Mouse (Mus musculus) liver, embryonic 11.5 days (tissue): Measurements from ENCODE around the gene Shisal2a. TPM values are rescaled to one million over a fixed set of nuclear protein-coding genes. Genes with fewer than 3 reads are reported as not detected.

ENCODE experiments used
- ATAC-seq: fragments of 200-750 bp; cut with Nextera tagmentation; replicated peaks from 2 replicates; pipeline ENCODE4 v1.8.0; 2017; ENCODE audit warnings: moderate number of reproducible peaks, mild to moderate bottlenecking, moderate TSS enrichment, moderate library complexity; ENCODE audit not compliant: low FRiP score
- DNase-seq: peaks from one replicate; pipeline ENCODE4 v3.0.0-alpha.2; 2017; ENCODE audit warnings: low spot score
- H3K27ac ChIP-seq: fragments of 300-500 bp; sonication (generic); 2 replicates; pipeline ENCODE4 v1.5.1; 2014; ENCODE audit warnings: mild to moderate bottlenecking, low read depth, low read length, control low read depth
- H3K27me3 ChIP-seq: fragments of 300-500 bp; sonication (generic); replicated peaks from 2 replicates; pipeline ENCODE4 v1.6.1; 2014; ENCODE audit warnings: low read length, mixed read lengths; ENCODE audit not compliant: control insufficient read depth, insufficient read depth
- H3K36me3 ChIP-seq: fragments of 300-500 bp; sonication (generic); 2 replicates; pipeline ENCODE4 v1.6.1; 2014; ENCODE audit warnings: mild to moderate bottlenecking, low read length, moderate library complexity, mixed read lengths; ENCODE audit not compliant: control insufficient read depth, insufficient read depth
- H3K4me1 ChIP-seq: fragments of 300-500 bp; sonication (generic); replicated peaks from 2 replicates; pipeline ENCODE4 v1.6.1; 2014; ENCODE audit warnings: low read length, mixed read lengths; ENCODE audit not compliant: control insufficient read depth, insufficient read depth
- H3K4me2 ChIP-seq: fragments of 300-500 bp; sonication (generic); 2 replicates; pipeline ENCODE4 v1.6.1; 2014; ENCODE audit warnings: mild to moderate bottlenecking, control low read depth, moderate library complexity
- H3K4me3 ChIP-seq: fragments of 300-500 bp; sonication (generic); 2 replicates; pipeline ENCODE4 v1.5.1; 2014; ENCODE audit warnings: low read depth, low read length, control low read depth
- H3K9ac ChIP-seq: fragments of 300-500 bp; sonication (generic); 2 replicates; pipeline ENCODE4 v1.6.1; 2014; ENCODE audit warnings: low read depth, low read length, control low read depth
- H3K9me3 ChIP-seq: fragments of 300-500 bp; sonication (generic); 2 replicates; pipeline ENCODE4 v1.6.1; 2016; ENCODE audit warnings: low read length, inconsistent platforms, mixed read lengths; ENCODE audit not compliant: control insufficient read depth
- WGBS: fragments of 180-500 bp; shearing (Covaris S2); extraction: QIAGEN DNeasy Blood & Tissue Kit; methylation state at CpG from one replicate; pipeline ENCODE4 v1.1.7; 2014; 5-methylcytosine and 5-hydroxymethylcytosine counted together
- polyA plus RNA-seq: library from polyadenylated mRNA; unstranded; fragments of >200 nt; fragmentation: Nextera tagmentation; extraction: Ambion mirVana; gene quantifications from 2 replicates; pipeline ENCODE4 v1.2.1, GENCODE M21; 2014

Gene Shisal2a
- polyA plus RNA-seq, 1 experiment from 2014 or later, result 1.9 TPM

DNA sequence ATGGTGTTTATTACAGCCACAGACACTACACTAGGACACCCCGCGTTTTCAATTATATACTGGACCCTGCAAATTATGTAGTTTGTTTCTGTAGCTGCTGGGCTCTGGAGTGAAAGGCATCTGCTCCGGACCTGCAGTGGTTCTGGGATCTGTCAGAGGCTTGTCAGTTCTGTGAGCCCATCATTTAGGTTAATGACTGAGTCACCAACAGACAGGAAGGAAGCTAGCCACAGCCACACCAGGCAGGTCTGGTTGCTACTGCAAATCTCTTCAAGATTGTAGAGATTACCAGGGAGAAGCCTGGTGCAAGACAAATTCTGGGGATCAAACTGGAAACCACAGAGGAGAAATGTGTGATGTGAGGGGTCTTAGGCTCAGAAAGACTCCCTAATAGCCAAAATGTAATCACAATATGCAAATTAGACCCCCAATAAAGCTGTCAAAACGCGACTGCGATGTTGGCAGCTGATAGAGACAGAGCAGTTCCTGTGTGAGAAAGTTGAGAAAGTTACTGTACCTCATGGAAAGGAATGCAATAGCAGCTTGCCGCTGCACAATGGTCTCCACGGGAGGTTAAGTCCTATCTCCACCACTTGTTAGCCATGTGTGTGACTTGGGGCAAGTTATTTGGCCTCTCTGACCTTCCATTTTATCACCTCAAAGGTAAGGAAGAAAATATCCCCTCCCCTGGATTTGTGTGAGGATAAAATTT, 33.2 kb downstream of the Shisal2a start:
- Histone ChIP-seq H3K4me1 (peaks cover 36% of the 10 kb centered on the region), H3K9ac (no peak overlapping the region), H3K36me3 (no peaks in the 10 kb centered on the region), H3K27ac (peak overlapping the region; percentile 50), H3K9me3 (no peaks in the 10 kb centered on the region), H3K4me3 (no peak overlapping the region), H3K27me3 (no peaks in the 10 kb centered on the region), H3K4me2 (no peak overlapping the region)
- DNase-seq (no peak), ATAC-seq (no peak)
- 16% methylated on average over 8 of the region's 8 CpGs for WGBS

GRCm38 (mm10) chr4:108349064-108349463, 34.1 kb downstream of the Shisal2a start:
- no peak for ATAC-seq
- Histone ChIP-seq H3K4me3 (no peak overlapping the region), H3K36me3 (no peaks in the 10 kb centered on the region), H3K27me3 (no peaks in the 10 kb centered on the region), H3K9ac (no peak overlapping the region), H3K4me2 (no peak overlapping the region), H3K9me3 (no peaks in the 10 kb centered on the region), H3K4me1 (peaks cover 36% of the 10 kb centered on the region), H3K27ac (peak overlapping the region; percentile 55)
- WGBS, result 68% methylated on average over 3 of the region's 3 CpGs
- no peak for DNase-seq

DNA sequence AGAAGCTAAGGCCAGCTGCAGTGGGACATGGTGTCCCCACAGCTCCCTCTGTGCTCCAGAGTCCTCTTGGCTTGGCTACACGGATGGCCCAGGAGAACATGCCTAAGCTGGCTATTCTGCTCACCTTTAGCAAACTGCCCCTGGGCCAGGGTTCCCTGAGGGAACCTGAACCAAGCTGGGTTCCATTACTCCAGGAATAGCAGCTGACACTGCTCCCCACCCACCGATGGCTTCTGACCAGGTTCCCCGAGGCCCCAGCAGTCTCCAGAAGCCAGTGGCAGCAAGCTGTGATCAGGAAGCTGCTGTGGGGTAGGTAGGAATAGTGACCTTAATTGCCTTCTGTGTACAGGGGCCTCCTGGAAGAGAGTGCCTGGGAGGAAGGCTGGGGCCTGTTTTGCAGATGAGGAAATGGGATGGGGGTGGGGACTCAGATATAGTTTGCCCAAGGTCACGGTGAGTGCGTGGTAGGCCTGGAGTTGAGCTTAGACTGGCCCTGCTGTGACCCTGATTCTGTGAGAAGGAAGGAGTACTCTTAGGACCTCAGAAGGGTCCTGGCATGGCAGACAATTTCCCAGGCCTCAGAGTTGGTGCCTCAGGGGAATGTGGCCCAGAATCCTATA, 34.8 kb downstream of the Shisal2a start:
- DNase-seq, result no peak
- H3K4me3 ChIP-seq, result no peak overlapping the region
- H3K4me1 ChIP-seq, result peaks cover 34% of the 10 kb centered on the region
- no peaks in the 10 kb centered on the region for H3K27me3 ChIP-seq
- H3K9ac ChIP-seq, result no peak overlapping the region; the same call in 1 of the 2 replicates
- peak; percentile 46; the same call in 1 of the 2 replicates for ATAC-seq
- H3K27ac ChIP-seq, result peak overlapping the region; percentile 55
- 33% methylated on average over 5 of the region's 5 CpGs for WGBS
- no peaks in the 10 kb centered on the region for H3K36me3 ChIP-seq
- H3K4me2 ChIP-seq, result no peak overlapping the region
- no peaks in the 10 kb centered on the region for H3K9me3 ChIP-seq

DNA sequence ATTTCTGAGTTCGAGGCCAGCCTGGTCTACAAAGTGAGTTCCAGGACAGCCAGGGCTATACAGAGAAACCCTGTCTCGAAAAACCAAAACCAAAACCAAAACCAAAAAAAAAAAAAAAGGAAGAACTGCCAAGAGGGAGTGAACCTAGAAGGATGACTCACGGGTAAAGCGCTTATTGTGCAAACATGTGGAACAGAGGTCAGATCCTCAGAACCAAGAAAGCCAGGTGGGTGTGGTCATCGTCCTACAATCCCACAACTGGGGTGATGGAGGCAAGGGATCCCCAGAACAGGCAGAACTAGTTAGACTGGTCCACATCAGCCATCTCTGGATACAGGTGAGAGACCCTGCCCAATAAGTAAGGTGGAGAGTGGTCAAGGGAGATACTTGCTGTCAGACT, 36.0 kb downstream of the Shisal2a start:
- peaks cover 34% of the 10 kb centered on the region for H3K4me1 ChIP-seq
- WGBS, result 75% methylated on average over 5 of the region's 5 CpGs

DNA sequence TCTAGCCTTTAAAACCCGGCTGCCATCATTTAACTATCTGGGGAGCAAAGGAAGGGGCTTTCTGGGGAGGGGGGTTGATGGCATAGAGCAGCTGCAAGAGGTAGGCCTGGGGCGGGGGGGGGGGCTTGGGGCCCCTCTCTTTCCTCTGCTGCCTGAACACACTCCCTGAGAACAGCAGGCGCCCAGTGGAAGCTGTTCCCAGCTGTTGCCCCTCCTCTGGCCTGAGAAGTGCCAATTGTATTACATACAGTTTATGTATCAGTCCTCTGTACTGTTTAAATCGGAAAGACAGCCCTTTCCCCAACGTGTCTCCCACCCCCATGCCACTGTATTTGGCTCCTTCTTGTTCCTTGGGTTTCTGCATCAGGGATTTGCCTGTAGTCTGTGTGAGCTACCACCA, 37.3 kb downstream of the Shisal2a start:
- 55% methylated on average over 5 of the region's 5 CpGs for WGBS
- H3K4me1 ChIP-seq, result peaks cover 29% of the 10 kb centered on the region
- ATAC-seq (no peak), DNase-seq (no peak)
- no peak overlapping the region for H3K4me2 ChIP-seq
- H3K36me3 ChIP-seq, result no peaks in the 10 kb centered on the region
- H3K9me3 ChIP-seq, result no peaks in the 10 kb centered on the region
- no peaks in the 10 kb centered on the region for H3K27me3 ChIP-seq
- H3K9ac ChIP-seq, result no peak overlapping the region
- H3K27ac ChIP-seq, result no peak overlapping the region
- H3K4me3 ChIP-seq, result no peak overlapping the region

More for the DNA sequence above, 36.0 kb downstream of the Shisal2a start:
- Histone ChIP-seq H3K9ac (no peak overlapping the region), H3K4me3 (no peak overlapping the region), H3K9me3 (no peaks in the 10 kb centered on the region), H3K36me3 (no peaks in the 10 kb centered on the region), H3K27ac (no peak overlapping the region), H3K27me3 (no peaks in the 10 kb centered on the region), H3K4me2 (no peak overlapping the region)
- no peak for DNase-seq
- ATAC-seq, result no peak

DNA sequence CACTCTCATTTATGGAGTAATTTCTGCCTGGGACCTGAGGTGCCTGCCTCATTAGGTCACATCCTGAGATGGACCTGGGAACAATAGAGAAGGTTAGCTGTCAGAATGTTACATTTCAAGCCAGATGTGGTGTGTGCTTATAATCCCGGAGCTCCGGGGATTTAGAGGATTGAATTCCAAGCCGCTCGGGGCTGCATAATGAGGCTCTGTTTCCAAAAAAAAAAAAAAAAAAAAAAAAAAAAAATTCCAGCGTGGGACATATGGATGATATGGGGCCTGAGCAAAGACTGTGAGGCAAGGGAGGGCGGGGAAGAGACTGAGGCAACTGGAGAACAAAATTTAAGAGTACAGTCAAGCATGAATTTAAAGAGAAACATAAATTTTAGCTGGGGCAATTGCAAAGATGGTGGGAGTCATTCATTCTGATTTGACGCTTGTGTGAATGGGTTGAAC, 38.5 kb downstream of the Shisal2a start:
- no peaks in the 10 kb centered on the region for H3K27me3 ChIP-seq
- no peak overlapping the region for H3K4me2 ChIP-seq
- H3K36me3 ChIP-seq, result peaks cover 2% of the 10 kb centered on the region; the same call in 1 of the 2 replicates
- H3K9me3 ChIP-seq, result no peaks in the 10 kb centered on the region
- no peak for DNase-seq
- WGBS, result 54% methylated on average over 7 of the region's 7 CpGs
- peaks cover 17% of the 10 kb centered on the region for H3K4me1 ChIP-seq
- H3K4me3 ChIP-seq, result no peak overlapping the region
- H3K27ac ChIP-seq, result no peak overlapping the region; the same call in 1 of the 2 replicates
- H3K9ac ChIP-seq, result no peak overlapping the region
- ATAC-seq, result no peak

- DNase-seq, result peak; percentile 61
- Histone ChIP-seq H3K27me3 (no peaks in the 10 kb centered on the region), H3K4me2 (no peak overlapping the region), H3K27ac (no peak overlapping the region), H3K36me3 (peaks cover 21% of the 10 kb centered on the region), H3K9ac (no peak overlapping the region), H3K9me3 (no peaks in the 10 kb centered on the region), H3K4me3 (no peak overlapping the region), H3K4me1 (no peaks in the 10 kb centered on the region)
- 26% methylated on average over 4 of the region's 4 CpGs for WGBS
- ATAC-seq, result peak; percentile 48; the same call in 1 of the 2 replicates
Observed at GRCm38 (mm10) chr4:108339277-108339690, 43.9 kb downstream of the Shisal2a start.

DNA sequence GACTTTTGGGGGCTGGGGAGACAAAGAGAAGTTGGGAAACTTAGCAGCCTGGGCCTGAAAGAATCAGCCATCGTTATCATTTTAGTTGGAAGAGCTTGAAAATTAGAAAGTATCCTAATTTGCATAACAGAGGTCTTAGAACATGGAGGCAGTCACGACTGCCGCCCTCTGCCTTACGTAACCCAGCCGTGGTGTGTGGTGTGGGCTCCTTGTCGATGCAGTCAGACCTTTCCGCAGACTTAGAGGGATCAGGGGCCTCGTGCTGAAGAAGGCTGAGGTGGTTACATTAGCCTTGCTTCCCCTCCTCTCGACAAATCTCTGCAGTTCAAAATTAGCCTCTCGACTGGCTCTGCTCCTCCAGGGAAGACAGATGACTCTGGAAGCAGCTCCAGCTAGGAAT, 44.3 kb downstream of the Shisal2a start:
- Histone ChIP-seq H3K9ac (no peak overlapping the region), H3K9me3 (no peaks in the 10 kb centered on the region), H3K27me3 (no peaks in the 10 kb centered on the region), H3K4me3 (no peak overlapping the region), H3K27ac (no peak overlapping the region), H3K4me2 (no peak overlapping the region), H3K36me3 (peaks cover 21% of the 10 kb centered on the region), H3K4me1 (no peaks in the 10 kb centered on the region)
- ATAC-seq, result no peak
- no peak for DNase-seq
- WGBS, result 82% methylated on average over 10 of the region's 10 CpGs

GRCm38 (mm10) chr4:108338321-108338733, 44.8 kb downstream of the Shisal2a start:
- DNase-seq, result no peak
- Histone ChIP-seq H3K4me2 (no peak overlapping the region), H3K27me3 (no peaks in the 10 kb centered on the region), H3K9me3 (no peaks in the 10 kb centered on the region), H3K27ac (no peak overlapping the region), H3K4me1 (no peaks in the 10 kb centered on the region), H3K4me3 (no peak overlapping the region), H3K36me3 (peaks cover 23% of the 10 kb centered on the region), H3K9ac (no peak overlapping the region)
- 70% methylated on average over 9 of the region's 9 CpGs for WGBS
- ATAC-seq, result no peak
